Mouse (Mus musculus): ENCODE measurements around the gene Nudt8. TPM values are rescaled to one million over a fixed set of nuclear protein-coding genes. Genes with fewer than 3 reads are reported as not detected.

The Nudt8 gene
- 4.5 and 5.4 TPM in 2 replicates for total RNA-seq (2023)

GRCm38 (mm10) chr19:4000119-4000900 is at the start of gene Nudt8, which contains the start of gene Gm49405:
Gene Nudt8 (plus strand): TSS chr19:4000580.
Gene Gm49405 (plus strand): TSS chr19:4000626.

GRCm38 (mm10) chr19:3958470-3958869 is 41.9 kb upstream of the Nudt8 start, which contains the start of gene Aldh3b3:
Gene Aldh3b3 (plus strand): TSS chr19:3958645.

GRCm38 (mm10) chr19:3972229-3972628 is 28.2 kb upstream of the Nudt8 start, which contains the start of gene Aldh3b2:
Gene Aldh3b2 (plus strand): TSS chr19:3972328.

GRCm38 (mm10) chr19:3986334-3986733 is 14.0 kb upstream of the Nudt8 start, which contains the start of gene Acy3:
Gene Acy3 (plus strand): TSS chr19:3986570.

GRCm38 (mm10) chr19:3992416-3992815 is 8.0 kb upstream of the Nudt8 start, which contains the start of gene Tbx10:
Gene Tbx10 (plus strand): TSS chr19:3992752.

GRCm38 (mm10) chr19:4003112-4003511 is 2.7 kb downstream of the Nudt8 start, which contains the start of gene Doc2g:
Gene Doc2g (plus strand): TSS chr19:4003313.

GRCm38 (mm10) chr19:4012432-4013022 is 12.1 kb downstream of the Nudt8 start, which contains the start of gene Ndufv1:
Gene Ndufv1 (minus strand): TSS chr19:4012806.

GRCm38 (mm10) chr19:4037788-4038232 is 37.4 kb downstream of the Nudt8 start, which contains the start of gene Gstp1:
Gene Gstp1 (minus strand): TSS chr19:4037985.

GRCm38 (mm10) chr19:4045966-4046865 is 45.8 kb downstream of the Nudt8 start, which contains the start of gene Gstp2:
Gene Gstp2 (minus strand): TSS chr19:4046023.

Other genes with a start within 250 kb of the Nudt8 start
- 83.5 and 94.8 TPM in 2 replicates for gene Kmt5b, start 233.2 kb upstream of the Nudt8 start, total RNA-seq (2023)
- 104 and 157 TPM in 2 replicates for gene Chka, start 148.8 kb upstream of the Nudt8 start, total RNA-seq (2023)
- 235 and 315 TPM in 2 replicates for gene Tcirg1, start 93.4 kb upstream of the Nudt8 start, total RNA-seq (2023)
- 44.6 and 47.3 TPM in 2 replicates for gene Ndufs8, start 87.8 kb upstream of the Nudt8 start, total RNA-seq (2023)
- gene Aldh3b1, start 70.8 kb upstream of the Nudt8 start, total RNA-seq (2023): 138 and 146 TPM in 2 replicates
- 222 and 238 TPM in 2 replicates for gene Unc93b1, start 65.4 kb upstream of the Nudt8 start, total RNA-seq (2023)
- gene Aldh3b3, start 41.9 kb upstream of the Nudt8 start, total RNA-seq (2023): 12.3 and 13.0 TPM in 2 replicates
- 14.1 and 14.2 TPM in 2 replicates for gene Aldh3b2, start 28.3 kb upstream of the Nudt8 start, total RNA-seq (2023)
- 0.41 and 0.82 TPM in 2 replicates for gene Acy3, start 14.0 kb upstream of the Nudt8 start, total RNA-seq (2023)
- not detected in 2 replicates for gene Tbx10, start 7.8 kb upstream of the Nudt8 start, total RNA-seq (2023)
- 0.59 and 0.79 TPM in 2 replicates for gene Gm49405, start within 50 bp of the Nudt8 start, total RNA-seq (2023)
- 0.88 and 1.4 TPM in 2 replicates for gene Doc2g, start 2.7 kb downstream of the Nudt8 start, total RNA-seq (2023)
- gene Ndufv1, start 12.2 kb downstream of the Nudt8 start, total RNA-seq (2023): 40.2 and 72.5 TPM in 2 replicates
- 38.4 and 47.3 TPM in 2 replicates for gene Gstp1, start 37.4 kb downstream of the Nudt8 start, total RNA-seq (2023)
- gene Gstp2, start 45.4 kb downstream of the Nudt8 start, total RNA-seq (2023): 12.5 and 18.8 TPM in 2 replicates
- gene Gstp3, start 59.0 kb downstream of the Nudt8 start, total RNA-seq (2023): 4.0 and 6.2 TPM in 2 replicates
- gene Cabp2, start 81.0 kb downstream of the Nudt8 start, total RNA-seq (2023): not detected in 2 replicates
- 295 and 307 TPM in 2 replicates for gene Cdk2ap2, start 96.6 kb downstream of the Nudt8 start, total RNA-seq (2023)
- 207 and 345 TPM in 2 replicates for gene Pitpnm1, start 99.4 kb downstream of the Nudt8 start, total RNA-seq (2023)
- gene Aip, start 125.3 kb downstream of the Nudt8 start, total RNA-seq (2023): 85.4 and 90.4 TPM in 2 replicates
- gene Gpr152, start 139.2 kb downstream of the Nudt8 start, total RNA-seq (2023): 0.09 and 0.13 TPM in 2 replicates
- 0.27 TPM in 1 of 2 replicates, not detected in the other for gene Cabp4, start 143.5 kb downstream of the Nudt8 start, total RNA-seq (2023)
- gene Coro1b, start 148.0 kb downstream of the Nudt8 start, total RNA-seq (2023): 170 and 186 TPM in 2 replicates
- 6.2 and 13.3 TPM in 2 replicates for gene Ptprcap, start 153.0 kb downstream of the Nudt8 start, total RNA-seq (2023)
- gene Rps6kb2, start 162.8 kb downstream of the Nudt8 start, total RNA-seq (2023): 34.6 and 55.9 TPM in 2 replicates
- gene Carns1, start 174.9 kb downstream of the Nudt8 start, total RNA-seq (2023): 38.1 and 50.5 TPM in 2 replicates
- 151 and 157 TPM in 2 replicates for gene Tbc1d10c, start 190.7 kb downstream of the Nudt8 start, total RNA-seq (2023)
- 354 and 408 TPM in 2 replicates for gene Ppp1ca, start 191.5 kb downstream of the Nudt8 start, total RNA-seq (2023)
- 21.5 and 29.4 TPM in 2 replicates for gene Rad9a, start 201.1 kb downstream of the Nudt8 start, total RNA-seq (2023)
- 3.7 and 5.2 TPM in 2 replicates for gene Clcf1, start 213.7 kb downstream of the Nudt8 start, total RNA-seq (2023)
- gene AC109138.7, start 213.8 kb downstream of the Nudt8 start, total RNA-seq (2023): not detected in 2 replicates
- gene Pold4, start 231.3 kb downstream of the Nudt8 start, total RNA-seq (2023): 48.2 and 61.9 TPM in 2 replicates